Mouse (Mus musculus): ENCODE measurements around the gene Calhm2.
A peak's percentile ranks its signal among the peaks of the same experiment; 100 is the strongest.
"Not testable (repeated sequence)": the region's sequence is repeated elsewhere in the genome, so short reads cannot be mapped to it uniquely, and the experiment has no call there.

Calhm2 gene

DNA sequence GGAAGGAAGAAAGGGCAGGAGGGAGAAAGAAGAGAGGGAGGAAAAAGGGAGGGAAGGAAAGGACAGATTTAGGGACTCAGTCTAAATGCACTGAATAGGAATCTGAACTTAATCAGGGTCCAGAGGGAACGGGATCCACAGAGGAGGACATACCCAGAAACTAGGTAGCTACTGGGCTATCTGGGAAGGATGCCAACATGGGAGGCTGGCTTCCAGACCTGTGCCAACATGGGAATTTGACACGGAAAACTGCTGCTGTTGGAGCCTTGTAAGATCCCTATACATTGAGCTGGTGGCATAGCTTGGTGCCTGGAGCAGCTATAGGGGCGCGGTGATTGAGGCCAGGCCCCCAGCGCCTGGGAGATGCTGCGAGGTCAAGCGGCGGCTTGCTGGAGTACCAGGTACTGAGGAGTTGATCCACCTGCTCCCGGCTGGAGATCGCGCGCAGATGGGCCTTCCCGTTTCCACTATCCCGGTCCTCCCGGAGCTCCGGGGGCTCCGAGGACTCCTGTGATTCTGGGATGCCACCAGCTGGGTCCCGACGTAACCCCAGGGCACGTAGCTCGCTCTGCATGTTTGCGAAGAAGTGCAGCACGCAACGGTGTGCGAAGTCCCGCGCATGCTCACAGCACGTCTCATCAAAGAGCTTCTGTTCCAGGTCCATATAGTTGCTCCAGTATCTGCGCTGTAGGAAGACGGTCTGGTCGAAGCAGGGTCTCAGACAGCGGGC lies 13.4 kb upstream of the Calhm2 start:
- no peak for DNase-seq (ENCODE audit: low read depth)

DNA sequence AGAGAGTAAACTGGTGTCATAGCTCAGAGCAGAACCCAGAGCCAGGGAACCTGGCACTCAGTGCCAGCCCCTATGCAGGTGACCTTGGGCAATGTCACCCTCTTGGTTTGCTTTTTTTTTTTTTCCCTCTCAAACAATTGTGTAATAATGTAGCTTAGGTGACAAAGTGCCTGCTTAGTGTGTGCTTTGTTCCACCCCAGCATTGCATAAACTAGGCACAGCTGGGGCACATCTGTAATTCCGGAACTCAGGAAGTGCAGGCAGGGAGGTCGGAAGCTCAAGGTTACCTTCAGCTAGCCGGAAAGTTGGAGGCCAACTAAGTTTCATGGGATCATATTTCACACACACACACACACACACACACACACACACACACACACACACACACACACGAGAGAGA lies 11.8 kb upstream of the Calhm2 start:
- DNase-seq (ENCODE audit: low read depth): no peak

DNA sequence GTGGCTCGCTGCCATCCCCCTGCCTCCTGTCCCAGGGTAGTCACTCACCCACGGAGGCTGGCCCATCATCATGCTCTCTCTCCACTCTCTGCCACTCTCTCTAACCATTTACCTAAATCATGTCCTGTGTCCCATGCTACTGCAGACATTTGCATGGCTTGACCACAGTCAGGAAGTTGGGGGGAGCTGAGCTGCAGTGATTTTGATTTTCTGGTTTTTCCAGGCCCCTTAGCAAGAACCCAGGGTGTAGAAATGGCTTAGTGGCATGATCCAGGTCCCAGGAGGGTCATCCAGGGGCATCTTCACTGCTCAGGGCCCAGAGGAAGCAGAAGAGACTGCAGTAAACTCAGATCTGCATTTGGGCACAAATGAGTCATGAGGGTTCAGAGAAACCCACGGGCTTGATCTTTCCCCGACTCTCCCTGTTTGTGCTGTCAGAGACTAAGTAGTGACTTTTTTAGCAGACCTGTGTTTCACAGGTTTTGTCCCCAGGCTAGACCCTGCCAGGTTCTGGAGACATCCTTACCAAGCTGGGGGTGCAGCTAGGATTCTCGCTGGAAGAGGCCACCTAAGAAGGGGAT lies 10.3 kb upstream of the Calhm2 start:
- DNase-seq (ENCODE audit: low read depth): no peak

DNA sequence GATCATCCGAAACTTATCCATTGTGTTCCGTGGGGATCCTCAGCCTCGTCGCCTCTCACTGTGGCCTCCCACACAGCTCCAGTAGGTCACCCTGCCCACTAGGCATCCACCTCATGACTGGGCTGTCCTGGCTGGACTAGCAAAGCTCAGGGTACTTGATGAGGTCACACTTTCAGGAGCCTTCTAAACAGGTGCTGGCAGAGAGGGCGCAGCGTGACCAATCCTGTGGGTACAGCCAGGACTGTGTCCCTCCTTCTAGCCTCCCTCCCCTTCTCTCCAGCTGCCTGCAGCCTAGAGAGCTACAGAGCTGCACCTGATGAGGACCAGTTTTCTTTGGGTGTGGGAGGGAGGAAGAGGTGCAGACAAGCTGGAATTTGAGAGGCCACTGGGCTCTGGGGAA lies 6.1 kb upstream of the Calhm2 start, which contains the start of gene Calhm1:
Gene Calhm1 (minus strand): TSS at position 101 of the 400 bp plus-strand sequence.
- no peak for DNase-seq (ENCODE audit: low read depth)

DNA sequence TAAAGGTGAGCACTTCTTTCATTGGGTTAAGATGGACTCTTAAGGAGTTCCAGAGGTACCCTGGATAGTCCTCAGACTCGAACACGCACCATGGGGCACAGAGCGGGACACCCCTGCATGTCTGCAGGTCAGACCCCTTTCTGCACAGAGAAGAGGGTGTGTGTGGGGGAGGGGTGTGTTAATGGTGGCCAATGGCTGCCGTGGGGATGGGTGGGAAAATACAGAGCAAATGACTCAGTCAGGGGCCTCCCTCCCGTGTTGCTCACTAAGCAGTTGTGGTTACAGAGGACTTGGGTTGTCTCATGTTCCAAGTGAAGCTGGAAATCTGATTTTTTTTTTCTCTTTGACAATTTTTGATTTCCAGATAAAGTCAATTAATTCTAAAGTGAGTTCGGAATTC lies 4.3 kb upstream of the Calhm2 start:
- DNase-seq (ENCODE audit: low read depth): no peak

DNA sequence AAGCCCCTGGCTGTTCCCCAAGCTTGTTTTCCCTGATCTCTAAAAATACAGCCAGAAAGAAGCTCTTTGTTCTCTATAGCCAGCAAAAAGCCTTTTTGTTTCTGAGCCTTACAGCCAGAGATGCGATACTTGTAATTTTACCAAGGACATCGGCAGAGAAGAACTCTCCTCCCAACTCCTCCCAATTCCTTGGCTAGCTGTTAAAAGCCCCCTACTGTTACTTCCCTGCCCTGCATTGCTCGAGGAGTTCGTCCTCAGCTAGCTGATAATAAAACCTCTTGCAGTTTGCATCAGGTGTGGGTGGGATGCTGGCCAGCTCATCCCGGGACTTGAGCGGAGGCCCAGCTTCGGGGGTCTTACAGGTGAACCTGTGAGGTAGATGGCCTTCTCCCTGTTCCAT lies 1.5 kb upstream of the Calhm2 start:
- DNase-seq (ENCODE audit: low read depth): not testable (repeated sequence)

DNA sequence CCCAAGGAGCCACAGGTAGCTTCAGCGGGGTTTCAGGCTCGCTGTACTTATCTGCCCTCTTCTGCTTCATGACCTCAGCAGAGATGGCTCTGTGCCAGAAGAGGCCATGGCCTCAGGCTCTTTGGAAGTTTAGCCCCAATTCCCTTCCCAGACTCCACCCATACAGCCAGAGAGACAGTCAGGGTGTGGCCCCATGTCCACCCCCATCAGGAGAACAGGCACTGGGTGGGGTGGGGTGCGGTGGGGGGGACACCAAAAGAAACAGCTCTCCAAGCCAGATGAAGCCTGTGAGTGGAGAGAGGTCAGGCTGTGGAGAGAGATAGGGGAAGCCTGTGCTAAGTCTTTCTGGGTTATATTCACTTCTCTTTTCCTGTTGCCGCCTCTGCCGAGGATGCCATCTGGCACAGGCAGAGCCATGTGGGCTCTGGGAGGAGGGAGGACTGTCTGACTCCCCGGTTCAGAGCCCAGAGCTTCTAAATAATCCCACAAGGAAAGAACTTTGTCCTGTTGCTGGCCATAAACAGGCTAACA lies 978 bp downstream of the Calhm2 start:
- peak; percentile 36 for DNase-seq (ENCODE audit: low read depth)

DNA sequence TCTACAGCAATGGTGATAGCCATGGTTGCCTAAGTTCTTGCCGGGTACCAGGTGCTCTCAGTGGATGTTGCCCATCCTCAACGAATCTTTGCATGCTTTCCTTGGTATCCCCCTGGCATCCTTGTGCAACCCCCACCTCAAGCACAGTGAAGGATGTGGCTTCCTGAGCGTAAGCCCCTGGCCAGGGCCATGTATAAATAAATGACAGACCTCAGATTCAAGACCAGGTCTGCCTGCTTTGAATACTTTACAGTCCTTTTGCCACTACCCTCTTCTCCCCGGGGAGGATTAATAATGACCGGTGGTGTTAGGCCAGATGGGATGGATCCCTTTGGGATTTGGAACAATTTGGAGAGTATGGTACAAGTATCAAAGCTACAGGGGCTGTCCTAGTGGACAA lies 1.9 kb downstream of the Calhm2 start:
- no peak for DNase-seq (ENCODE audit: low read depth)

DNA sequence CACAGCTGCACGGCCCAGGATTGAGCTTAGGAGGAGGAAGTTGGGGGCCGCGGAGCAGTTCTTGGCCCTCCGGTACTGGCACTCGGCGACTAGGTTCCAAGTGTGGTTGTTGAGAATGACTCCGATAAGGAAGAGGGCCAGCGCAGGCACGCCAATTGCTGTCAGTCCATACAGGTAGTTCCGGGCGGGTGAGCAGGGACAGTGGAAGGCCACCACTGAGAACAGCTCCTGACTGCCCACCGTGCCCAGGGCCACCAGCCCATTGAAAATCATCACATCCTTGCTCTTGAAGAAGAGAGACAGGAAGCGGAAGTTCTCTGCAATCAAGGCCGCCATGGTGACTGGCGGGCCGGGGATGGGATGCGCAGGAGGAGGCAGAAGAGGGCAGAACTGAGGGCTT lies 2.5 kb downstream of the Calhm2 start:
- DNase-seq (ENCODE audit: low read depth): no peak

DNA sequence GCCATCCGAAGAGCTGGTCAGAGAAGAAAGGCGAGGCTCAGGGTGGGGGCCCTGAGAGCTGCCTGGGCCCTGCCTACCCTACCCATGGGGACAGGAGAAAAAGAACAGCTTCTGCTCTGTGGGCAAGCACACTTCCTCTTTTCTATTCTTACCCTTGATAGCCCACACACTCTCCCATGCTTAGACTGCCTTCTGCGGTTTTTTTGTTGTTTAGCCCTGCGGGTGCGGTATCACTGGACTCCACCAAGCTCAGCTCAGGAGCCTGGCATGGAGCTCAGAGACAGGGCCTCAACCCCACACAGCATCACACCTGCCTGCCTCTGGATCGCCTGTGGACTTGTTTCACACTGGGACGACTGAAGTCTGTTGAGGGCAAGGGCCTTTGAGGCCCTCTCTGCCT lies 4.9 kb downstream of the Calhm2 start:
- no peak for DNase-seq (ENCODE audit: low read depth)

DNA sequence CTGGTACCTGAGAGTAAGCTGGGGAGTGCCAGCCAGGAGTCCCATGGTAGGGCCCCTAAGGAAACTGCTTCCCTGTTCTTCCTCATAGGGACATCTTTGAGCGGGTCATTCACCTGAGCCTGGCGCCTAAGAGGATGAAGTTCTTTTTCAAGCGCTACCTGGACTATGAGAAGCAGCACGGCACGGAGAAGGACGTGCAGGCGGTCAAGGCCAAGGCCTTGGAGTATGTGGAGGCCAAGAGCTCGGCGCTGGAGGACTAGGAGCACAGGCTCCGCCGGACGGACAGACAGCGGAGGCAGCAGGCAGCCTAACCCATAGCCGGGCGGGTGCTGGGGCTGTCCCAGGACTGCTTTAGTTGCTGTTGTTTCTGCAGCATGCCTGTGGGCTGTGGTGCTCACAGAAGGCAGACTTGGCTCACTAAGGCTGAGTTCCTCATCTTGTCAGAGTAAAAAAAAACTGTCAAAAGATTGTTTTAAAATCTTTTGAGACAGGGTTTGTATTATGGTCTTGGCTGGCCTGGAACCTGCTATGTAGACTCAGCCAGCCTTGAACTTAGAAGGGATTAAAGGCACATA lies 7.5 kb downstream of the Calhm2 start:
- no peak for DNase-seq (ENCODE audit: low read depth)

DNA sequence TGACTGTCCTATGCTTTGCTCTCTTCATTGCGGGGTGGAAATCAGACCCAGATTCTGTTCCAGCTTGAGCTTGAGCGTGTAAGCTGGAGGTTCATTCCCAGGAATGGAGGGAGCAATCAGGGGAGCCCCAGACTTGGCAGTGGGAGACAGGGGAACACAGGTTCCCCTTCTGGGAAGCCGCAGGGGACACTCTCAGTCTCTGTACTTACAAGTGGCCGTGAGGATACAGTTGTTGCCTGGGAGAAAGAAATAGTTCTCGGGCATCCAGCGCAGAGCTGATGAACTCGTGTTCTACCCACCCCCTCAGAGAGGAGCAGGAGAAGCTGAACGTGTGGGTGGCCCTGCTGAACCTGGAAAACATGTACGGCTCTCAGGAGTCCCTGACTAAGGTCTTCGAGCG lies 9.3 kb downstream of the Calhm2 start:
- DNase-seq (ENCODE audit: low read depth): no peak

DNA sequence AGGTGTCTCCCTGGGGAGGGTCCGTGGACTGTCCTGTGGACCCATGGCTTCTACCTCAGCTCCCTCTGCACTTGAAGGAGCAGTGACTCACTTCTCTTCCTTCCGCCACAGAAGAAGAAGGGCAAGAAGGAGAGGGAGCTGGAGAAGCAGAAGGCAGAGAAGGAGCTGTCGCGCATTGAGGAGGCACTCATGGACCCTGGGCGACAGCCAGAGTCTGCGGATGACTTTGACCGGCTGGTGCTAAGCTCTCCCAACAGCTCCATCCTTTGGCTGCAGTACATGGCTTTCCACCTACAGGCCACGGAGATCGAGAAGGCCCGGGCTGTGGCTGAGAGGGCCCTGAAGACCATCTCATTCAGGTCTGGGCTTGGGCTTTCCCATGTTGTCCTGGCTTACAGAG lies 9.9 kb downstream of the Calhm2 start:
- DNase-seq (ENCODE audit: low read depth): no peak

DNA sequence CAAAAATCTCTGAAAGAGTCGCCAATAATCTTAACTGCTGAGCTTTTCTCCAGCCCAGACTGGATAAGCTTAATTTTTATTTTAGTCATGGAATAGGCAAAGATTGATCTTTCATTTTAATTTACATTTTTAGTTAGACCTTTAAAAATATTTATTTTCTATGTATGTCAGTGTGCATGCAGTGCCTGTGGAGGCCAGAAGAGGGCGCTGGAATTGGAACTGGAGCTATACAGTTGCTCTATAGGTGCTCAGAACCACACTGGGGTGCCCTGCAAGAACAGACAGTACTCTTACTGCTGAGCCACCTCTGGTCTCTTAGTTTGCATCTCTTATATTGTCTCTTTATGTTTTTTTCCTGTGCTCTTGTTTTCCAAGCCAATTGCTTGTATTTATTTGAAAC lies 15.3 kb downstream of the Calhm2 start:
- DNase-seq (ENCODE audit: low read depth): peak; percentile 40

DNA sequence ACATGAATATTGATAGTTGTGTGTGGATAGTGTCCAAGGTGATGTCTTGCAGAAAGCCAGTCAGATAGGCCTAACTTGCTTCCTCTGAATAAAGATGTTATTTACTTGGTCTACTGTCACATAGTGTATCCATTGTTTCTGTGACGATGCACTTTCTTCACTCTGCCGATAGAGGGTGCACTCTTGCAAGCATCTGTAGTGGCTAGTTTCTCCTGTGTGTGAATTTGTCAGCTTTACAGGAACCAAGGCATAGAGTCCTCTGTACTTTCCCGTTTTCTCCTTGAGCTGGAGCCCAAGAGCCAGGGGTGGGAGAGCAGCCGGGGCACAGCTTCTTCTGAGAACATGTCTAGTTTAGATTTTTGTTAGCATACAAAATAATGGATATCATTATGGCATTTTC lies 17.0 kb downstream of the Calhm2 start:
- peak; percentile 23 for DNase-seq (ENCODE audit: low read depth)

DNA sequence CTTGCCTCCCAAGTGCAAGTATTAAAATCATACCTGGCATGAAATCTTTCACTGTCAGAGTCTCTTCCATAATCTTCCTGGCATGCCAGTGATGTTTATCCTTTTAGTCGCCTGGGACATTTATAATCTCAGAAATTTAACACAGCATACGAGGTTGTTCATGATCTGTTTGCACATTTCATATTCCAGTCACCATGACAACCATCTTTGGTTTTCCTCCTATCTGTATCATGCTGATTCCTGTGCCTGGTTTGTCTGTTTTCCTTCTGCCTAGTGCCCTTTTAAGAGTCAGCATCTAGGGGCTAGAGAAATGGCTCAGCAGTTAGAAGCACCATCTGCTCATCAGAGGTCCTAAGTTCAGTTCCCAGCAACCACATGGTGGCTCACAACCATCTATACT lies 19.5 kb downstream of the Calhm2 start:
- no peak for DNase-seq (ENCODE audit: low read depth)

DNA sequence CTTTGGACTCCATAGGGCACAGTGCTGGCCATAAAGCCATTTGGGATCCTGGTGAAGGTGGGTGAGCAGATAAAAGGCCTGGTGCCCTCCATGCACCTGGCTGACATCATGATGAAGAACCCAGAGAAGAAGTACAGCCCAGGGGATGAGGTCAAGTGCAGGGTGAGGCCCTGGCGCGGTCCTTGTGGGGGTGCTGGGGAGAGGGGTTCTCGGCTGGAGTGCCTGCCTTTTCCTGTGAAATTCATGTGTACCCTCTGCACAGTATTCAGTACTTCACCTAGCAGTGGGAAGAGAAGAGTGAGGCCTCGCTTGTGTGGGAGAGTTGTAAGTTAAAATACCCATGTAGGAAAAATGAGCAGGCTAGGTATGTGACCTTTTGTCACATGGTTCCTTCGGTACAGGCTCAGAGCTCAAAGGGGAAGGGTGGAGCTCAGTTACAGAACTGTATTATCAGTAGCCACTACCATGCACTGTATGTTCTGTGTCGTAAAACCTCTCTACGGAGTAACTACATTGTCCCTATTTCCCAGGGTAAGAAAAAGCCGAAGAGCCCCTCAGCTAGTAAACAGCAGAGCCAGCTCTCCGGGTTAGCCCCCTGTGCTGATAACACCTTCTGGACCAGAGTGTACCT lies 33.3 kb downstream of the Calhm2 start:
- DNase-seq (ENCODE audit: low read depth): no peak

DNA sequence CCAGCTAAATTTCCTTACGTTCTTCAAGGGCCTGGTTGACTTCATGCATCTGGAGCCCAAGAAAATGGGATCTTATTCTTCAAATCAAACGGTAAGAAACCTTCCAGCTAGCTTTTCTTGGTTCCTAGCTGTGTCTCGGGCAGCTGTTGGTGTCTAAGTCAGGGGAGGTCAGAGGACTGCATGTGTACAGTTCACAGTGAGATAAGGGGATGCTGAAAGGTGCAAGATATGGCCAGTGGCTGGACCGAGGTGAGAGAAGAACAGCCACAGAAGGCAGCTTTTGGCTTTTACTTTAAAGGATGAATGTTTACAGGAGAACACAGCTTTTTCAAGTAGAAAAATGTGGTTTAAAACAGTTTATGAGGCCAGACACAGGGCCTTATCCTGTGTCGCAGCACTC lies 37.0 kb downstream of the Calhm2 start:
- DNase-seq (ENCODE audit: low read depth): no peak

DNA sequence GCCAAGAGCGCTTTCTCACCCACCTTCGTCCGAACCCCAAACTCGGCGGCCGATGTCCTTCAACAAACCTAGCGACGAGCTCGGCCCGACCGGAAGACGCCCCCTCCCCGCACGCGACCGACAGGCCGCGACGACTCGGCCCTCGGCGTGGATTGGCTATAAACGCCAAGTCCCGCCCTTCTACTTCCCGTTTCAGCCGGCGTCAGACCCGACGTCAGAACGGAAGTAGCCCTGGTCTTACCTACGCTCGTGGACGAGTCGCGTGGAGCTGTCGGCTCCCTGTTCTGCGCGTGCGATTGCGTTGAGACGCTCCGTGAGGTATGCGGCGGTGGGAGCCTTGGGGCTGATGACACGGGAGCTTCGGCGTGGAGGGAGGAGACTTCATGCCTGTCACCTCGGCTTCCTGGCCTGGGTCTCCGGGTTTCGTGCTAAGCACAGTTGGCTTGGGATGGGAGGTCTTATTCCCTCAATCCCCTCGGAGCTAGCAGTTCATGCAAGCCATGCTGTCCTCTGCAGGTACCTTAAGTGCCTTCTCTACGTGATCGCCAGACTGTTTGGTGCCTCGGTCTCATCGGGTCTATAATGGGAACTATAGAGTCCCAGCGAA lies 47.4 kb downstream of the Calhm2 start, which contains the start of the genes Usmg5 and Pdcd11:
Gene Usmg5 (minus strand): TSS at position 98 of the 607 bp plus-strand sequence.
Gene Pdcd11 (plus strand): TSS at position 219 of the 607 bp plus-strand sequence.
- peak; percentile 93 for DNase-seq (ENCODE audit: low read depth)

DNA sequence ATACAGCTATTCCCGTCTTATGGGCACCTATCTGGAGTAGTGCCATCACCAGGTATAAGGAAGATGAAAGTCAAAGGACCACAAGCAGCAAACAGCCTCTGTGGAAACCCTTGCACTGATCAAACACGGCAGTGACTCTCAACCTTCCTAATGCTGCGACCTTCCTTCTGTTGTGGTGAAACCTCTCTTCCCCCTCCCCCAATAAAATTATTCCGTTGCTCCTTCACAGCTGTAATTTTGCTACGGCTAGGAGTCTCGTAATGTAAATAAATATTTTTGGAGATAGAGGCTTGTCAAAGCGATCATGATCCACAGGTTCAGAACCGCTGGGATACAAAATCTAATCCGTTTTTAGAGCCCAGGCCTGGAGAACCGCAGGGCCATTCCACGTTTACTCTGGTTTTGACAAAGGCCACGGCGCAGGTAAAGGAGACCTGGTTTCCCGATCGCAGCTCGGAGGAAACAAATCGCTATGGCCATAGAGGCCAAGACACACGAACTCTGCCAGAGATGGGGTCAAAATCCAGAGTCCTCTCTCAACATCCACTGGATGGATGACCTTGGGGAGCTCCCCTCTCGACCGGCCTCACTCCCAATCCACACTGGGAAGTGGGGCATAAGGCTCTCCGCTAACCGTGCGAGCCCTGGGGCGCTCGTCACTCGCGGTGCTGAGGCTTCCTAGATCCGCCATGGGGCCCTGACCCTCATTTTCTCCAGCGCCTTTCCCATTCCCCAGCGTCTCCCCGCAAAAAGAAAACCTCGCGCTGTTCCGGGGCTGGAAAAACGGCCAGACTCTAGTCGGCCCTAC lies 48.2 kb downstream of the Calhm2 start:
- peak; percentile 14 for DNase-seq (ENCODE audit: low read depth)

DNA sequence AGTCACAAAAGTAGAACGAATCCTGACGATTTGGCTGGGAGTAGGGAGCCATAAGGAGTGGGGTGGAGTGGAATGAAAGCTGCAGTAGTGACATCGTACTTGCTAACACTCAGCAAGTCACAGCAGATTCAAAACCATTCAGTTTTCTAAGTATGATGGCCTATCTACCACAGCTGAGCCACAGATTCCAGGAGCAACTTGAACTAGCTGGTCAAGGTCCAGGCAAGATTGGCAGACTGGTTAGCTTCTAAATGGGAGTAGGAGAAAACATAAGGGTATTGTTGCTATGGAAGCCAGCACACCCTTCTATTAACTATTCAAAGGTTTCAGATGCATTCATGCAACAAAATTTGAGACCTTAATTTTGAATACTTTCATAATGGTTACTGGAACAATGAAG lies 49.9 kb downstream of the Calhm2 start:
- DNase-seq (ENCODE audit: low read depth): no peak

Data from c-Kit-positive CD71-positive TER-119-negative erythroid progenitor cells, embryonic 14.5 days (primary cell).